Mouse (Mus musculus) lung, adult 18-20 months (tissue): ENCODE results near the gene Rpl3l.
A peak's percentile ranks its signal among the peaks of the same experiment; 100 is the strongest.
"Not testable (repeated sequence)": the region's sequence is repeated elsewhere in the genome, so short reads cannot be mapped to it uniquely, and the experiment has no call there.

Experiments
- DNase-seq, 2 experiments: peaks; one replicate each; pipeline ENCODE4 v3.0.0; 2022; ENCODE audit warnings: mixed read lengths in 2 of 2

The Rpl3l gene

DNA sequence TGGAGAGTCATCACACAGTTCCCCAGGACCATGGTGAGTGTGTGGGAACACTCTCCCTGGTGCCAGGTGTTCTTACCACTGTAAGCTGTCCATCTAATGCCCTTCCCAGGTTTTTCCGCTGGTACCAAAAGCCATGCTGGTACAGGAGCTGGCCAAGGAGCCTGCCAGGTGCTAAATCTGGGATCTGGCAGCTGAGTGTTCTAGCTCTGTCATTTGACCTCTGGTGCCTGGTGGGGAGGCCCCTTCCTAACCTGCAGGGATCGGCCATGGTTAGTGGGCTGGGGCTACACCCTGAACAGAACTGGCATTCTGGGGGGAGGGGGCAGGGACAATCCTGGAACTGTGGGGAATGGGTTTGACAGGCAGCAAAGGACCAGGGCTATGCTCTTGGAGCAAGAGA, at the start of gene Rpl3l:
TSS of gene Rpl3l (plus strand) at position 203 of the 400 bp plus-strand sequence.
- no peak for DNase-seq

DNA sequence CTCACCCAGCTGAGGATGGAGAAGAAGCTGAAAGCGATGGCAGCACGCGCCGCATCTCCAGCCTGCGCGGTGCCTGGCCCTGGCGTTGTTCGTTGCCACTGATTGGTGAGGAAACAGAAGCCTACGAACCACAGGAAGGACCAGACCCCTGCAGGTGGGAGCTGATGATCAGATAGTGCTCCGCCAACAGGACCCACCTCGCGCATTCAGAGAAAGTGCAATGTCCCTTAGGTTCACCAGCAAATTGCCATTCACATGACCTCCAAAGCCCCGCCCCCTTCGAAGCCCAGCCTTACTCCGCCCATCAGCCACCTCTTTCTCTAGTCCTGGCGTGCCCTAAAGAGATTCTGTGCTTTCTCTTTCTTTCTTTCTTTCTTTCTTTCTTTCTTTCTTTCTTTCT, 41.1 kb upstream of the Rpl3l start:
- peak; percentile 52 to 56 for DNase-seq

DNA sequence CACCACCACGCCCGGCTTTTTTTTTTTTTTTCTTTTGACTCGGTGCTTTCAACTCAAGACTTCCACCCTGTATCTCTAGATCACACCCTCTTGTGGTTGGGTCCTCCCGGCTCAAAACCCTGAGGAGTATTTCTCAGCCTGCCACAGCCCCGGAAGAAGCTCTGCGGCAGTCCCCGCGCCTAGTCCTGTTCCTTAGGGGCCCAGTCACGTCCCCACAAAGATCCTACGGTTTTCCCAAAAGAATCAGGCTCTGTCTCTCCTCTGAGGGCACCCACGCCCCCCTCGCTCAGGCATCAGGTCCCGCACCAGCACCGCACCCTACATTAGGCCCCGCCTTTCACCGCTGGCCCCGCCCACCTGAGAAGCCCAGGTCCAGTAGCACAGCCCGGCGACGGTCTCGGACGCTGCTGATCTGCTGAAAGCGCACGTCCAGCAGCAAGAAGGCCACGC, 40.4 kb upstream of the Rpl3l start:
- DNase-seq: peak; percentile 72 to 75

DNA sequence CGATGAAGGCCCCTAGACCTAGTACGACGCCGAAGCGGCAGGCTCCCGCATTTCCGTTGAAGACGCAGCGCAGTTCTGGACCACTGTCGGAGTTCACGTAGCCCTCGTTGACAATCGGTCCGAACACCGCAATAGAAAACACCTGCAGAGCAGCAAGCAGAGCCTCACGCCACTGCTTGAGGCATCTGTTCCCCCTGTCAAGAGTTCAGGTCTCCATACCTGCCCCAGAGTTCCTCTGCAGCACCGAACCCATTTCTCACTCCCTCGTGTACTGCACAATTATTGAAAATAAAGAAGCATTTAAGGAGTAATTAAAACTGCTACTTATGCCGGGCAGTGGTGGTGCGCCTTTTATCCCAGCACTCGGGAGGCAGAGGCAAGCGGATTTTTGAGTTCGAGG, 40.0 kb upstream of the Rpl3l start:
- DNase-seq: no peak

DNA sequence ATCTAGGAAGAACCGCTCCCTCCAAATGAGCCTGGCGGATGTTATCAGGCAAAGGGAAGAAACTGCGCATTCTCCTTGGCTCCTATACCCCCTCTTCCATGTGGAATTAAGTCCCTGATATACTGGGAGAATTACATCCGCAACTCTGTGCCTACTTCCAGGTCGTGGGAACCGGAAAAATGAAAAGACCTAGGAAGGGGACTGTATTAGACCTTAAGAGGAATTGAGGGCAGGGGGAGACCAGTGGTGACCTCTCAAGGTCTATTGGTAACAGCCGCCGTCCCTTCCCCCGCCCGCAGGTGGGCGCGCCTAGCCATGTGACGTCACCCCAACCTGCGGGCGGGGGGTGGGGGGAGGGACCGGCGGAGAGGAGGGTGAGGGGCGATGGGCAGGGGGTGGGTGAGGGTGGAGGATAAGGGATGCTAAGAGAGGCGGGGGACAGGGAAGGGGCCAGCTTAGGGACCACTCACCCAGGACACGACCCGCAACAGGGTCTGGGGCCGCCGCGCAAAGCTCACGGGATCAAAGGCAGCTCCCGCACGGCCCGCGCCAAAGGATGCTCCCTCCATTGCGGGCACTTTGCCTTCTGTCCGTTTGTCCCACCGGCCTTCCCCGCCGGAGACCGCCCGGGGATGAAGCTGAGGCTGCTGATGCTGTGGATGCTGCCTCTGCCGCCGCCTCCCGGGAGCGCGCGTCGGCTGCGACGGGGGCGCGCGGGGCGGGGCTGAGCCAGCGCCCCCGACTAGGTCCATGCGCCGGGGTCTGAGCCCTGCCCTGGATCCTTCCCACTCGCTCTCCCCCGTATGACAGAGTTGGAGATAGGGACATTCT, 38.2 kb upstream of the Rpl3l start, which contains the start of gene Syngr3:
TSS of gene Syngr3 (minus strand) at position 705 of the 831 bp plus-strand sequence.
- DNase-seq: no peak

DNA sequence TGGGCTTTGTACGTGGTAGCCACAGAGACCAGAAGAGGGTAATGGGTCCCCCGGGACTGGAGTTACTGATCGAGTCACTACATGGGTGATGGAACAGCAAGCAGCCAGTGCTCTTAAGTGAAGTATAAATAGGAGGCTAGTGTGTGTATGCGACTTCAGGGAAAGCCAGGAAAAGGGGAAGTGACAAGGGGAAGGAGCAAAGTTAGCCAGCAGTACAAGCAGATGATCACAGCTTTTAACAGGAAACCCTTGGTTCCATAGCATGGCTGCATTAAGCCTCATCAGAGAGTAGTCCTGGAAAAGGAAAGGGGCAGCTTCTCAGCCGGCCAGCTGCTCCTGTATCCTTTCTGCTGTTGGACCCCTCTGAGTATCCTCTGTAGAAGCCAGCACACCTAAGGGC, 35.2 kb upstream of the Rpl3l start:
- no peak for DNase-seq

DNA sequence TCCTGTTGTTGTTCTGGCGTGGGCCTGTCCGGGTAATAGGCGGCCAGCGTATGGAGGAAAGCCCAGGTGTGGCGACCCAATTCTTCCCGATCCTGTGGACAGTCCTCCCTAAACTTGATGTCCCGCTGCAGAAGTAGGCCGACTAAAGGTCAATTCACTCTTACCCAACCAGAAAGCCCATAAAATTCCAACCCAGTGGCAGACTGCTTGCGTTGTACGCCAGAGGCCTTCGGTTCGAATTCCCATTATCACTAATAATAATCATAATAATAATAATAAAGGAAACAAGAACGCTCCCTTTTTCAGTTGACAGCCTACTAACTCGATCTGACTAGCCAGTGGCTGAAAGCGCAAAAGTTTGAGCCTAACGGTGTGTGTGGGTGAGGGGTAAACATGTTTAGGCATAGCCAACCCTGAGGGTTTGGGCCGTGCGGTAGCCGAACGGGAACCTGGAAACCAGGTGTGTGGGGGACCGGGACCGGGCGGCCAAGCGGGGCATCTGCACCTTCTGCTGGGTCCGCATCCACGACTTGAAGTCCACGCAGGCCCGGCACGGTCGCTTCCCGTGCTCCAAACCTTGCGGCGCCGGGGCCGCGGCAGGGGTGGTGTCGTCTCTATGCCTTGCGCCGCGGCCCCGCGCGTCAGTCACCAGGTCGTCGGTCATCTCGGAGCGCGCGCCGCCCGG, 32.2 kb upstream of the Rpl3l start:
- DNase-seq: no peak

DNA sequence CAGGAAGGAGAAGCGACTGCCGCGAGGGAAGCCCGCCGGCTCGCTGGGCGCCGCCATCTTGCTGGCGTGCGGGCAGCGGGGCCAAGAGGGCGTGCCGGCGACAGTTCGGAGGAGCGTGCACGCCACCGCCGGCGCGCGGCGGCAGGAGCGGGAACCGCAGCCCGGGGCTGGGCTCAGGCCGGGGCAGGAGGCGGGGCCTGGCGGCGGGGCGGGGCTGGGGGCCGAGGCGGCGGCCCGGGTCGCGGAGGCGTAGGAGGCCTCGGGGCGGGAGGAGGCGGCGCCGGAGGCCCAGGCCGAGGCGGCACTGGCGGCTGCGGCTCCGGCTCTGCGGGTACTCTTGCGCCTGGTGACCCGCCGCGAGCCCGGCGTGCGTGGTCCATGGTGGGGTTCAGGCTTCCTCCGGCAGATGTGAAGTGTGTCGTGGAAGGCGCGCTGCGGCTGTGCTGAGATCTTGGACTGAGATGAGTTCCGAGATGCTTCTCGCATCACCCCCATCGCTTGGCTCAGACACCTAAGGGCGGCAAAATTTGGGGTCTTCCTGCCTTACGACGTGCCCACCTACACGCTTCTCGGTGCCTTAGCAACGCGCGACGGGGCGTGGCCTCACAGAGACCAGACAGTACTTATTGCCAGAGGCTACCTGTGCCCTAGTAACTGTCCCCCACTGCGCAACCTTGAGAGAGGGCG, 31.5 kb upstream of the Rpl3l start, which contains the start of the genes Gfer and Noxo1:
TSS of gene Gfer (minus strand) at position 146 of the 687 bp plus-strand sequence.
TSS of gene Noxo1 (plus strand) at position 224 of the 687 bp plus-strand sequence.
- peak; percentile 87 to 91 for DNase-seq

DNA sequence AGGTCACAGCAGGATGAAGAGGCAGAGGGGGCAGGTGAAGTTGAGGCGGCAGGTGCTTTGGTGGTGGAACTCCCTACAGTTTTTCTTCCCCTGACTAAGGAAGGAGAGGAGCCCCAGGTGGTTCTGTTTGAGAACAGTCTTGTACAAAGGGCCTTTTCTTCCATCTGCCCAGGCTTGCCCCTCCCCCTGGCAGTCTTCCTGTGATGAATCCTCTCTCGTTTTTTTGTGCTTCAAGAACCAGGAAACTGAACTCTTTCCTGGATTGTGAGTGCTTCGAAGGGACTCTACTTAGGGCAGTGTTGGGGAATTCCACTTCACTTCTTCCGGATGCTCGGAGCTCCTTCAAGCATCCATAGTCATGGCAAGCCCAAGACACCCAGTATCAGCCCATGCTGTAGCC, 29.6 kb upstream of the Rpl3l start:
- DNase-seq: peak in 1 of 2 experiments; percentile 8

DNA sequence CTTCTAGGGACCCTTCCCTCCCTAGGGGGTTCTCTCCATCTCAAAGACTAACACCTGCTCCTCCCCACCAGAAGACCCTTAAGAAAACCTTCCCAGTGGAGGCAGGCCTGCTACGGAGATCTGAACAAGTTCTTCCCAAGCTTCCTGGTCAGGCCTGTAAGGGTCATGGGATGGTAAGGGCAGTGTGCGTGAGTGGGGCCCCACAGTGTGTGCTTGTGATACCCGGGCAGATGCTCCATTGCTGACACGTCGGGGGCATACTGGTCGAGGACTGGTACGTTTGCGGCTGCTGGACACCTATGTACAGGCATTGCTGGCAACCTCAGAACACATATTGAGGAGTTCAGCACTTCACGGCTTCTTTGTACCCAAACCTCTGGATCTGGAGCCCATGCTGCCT, 28.9 kb upstream of the Rpl3l start:
- DNase-seq: no peak

DNA sequence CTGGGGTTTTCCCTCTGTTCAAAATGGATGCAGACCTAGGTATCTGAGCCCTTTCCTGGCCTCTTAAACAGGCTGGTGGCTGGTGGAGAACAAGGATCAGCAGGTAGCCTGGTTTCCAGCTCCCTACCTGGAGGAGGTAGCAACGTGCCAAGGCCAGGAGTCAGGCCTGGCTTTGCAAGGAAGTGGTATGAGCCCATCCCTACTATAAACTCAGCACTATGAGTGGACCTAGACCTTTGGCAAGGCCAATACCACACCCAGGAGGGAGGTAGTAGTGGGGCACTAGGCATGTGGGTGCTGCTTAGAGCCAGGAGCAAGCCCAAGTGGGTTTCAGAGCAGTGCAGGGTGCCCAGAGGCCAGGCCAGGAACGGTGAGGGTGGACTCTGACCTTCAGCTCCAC, 28.1 kb upstream of the Rpl3l start:
- DNase-seq: peak in 1 of 2 experiments; percentile 2

DNA sequence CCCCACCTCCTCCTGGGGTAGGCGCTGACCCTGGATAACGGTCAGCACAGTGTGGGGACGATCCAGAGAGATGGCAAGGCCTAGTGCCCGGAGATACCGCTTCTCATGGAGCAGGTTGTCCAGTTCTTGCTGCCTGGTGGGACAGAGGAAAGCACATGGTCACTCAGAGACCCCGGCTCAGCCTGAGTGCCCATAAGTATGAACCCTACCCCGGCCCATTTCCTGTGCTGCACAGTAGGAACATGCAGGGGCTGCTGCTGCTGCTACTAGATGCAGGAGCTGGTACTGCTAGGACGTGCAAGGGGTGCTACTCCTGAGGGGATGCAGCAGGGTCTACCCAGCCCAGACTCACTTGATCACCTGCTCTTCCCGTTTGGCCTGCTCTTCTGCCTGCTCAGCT, 26.4 kb upstream of the Rpl3l start:
- DNase-seq: no peak

DNA sequence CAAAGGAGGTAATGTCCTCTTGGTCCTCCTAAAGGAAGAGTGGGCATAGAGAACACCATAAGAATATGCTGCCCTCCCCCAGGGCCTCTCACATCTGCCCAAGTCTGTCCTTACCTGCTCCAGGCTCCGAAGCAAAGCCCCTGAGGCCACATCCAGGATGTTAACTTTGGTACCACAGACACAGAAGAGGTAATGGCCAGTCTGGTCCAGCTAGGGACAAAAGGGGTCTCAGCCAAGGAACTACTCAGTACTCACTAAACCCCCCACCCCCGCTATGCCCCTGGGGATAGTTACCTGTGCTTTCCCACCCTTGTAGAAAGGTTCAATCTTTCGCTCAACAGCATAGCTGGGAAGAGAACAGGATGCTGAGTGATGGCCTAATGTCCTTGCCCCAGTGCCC, 21.8 kb upstream of the Rpl3l start:
- DNase-seq: no peak

DNA sequence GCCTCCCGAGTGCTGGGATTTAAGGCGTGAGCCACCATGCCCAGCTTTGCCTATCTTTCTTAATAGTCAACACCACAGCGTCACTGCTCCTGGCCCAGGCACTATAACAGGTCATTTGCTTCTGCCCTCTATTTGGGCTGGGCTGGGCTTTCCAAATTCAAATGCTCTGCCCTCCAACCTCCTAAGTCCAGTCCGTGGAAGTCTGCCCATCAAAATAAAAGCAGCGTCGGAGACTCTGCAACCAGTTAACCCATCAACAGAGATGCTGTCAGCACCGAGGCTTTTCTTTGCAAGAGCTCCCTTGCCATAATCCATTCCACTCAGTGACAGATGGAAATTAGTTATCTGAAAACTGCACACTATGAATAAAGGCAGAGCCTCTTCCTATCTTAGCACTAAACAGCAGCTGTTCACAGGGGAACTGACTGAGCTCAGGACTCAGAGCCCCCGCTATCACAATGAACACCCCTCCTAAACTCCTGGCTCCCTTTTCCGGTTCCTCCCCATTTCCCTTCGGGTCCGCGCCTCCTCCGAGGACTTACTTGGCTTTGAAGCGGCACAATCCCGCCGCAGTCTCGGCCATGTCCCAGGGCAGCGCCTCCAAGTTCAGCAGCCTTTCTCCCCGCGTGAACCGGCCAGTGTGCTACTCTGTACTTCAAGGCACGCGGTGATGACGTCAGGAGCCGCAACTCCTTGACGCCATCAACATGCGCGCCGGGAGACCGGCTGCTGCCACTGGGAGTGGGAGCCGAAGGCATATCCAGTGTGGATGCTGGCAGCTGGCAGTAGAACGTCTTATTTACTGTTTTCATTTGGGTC, 20.4 kb upstream of the Rpl3l start, which contains the start of gene Tbl3:
TSS of gene Tbl3 (minus strand) at position 679 of the 819 bp plus-strand sequence.
- peak; percentile 91 to 93 for DNase-seq

DNA sequence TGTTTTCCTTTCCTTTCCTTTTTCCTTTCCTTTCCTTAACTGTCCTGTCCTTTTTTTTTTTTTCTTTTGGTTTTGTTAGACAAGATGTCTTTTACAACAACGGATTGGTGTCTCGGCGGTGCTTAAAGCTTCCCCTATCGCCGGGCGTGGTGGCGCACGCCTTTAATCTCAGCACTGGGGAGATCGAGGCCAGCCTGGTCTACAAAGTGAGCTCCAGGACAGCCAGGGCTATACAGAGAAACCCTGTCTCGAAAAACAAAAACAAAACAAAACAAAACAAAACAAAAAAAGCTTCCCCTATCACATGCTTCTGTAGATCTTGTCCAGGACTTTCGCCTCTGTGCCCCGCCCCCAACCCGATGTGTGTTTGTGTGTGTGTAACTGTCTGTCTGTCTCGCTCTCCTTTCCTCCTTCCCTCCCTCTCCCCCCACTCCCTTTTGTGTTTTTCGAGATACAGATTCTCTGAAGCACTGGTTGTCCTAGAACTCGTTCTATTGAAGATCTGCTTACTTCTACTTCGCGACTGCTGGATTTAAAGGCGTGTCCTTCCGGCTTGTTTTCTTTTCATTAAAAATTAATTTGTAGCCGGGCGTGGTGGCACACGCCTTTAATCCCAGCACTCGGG, 19.7 kb upstream of the Rpl3l start:
- DNase-seq: no peak

DNA sequence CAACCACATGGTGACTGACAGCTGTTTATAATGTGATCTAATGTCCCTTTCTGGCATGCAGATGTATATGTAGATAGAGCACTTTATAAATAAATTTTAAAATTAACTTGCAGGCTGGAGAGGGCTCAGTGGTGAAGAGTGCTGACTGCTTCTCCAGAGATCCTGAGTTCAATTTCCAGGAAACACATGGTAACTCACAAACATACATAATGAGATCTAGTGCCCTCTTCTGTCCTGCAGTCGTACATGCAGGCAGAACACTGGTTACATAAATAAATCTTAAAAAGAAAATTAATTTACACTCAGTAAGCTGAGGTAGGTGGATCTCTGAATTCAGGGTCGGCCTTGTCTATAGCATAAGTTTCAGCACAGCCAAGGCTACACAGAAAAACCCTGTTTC, 19.0 kb upstream of the Rpl3l start:
- no peak for DNase-seq

DNA sequence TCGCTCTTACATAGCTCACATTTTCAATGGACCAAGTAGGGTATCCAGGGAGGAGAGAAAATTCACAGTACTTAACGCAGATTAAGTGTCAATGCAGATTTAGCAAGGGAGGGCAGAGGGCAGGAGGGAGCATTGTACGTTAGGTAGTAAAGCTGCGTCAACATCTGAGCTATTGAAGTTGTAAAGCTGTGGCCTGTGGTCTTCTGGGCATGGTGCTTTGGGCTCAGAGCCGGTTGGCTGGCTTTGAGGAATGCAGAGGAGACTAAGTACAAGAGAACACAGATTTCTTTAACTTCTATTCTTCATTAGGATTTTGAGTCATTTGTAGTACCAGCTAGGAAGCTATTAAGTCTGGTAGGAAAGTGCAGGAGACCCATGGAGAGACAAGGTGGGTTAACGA, 12.1 kb upstream of the Rpl3l start:
- DNase-seq: no peak

DNA sequence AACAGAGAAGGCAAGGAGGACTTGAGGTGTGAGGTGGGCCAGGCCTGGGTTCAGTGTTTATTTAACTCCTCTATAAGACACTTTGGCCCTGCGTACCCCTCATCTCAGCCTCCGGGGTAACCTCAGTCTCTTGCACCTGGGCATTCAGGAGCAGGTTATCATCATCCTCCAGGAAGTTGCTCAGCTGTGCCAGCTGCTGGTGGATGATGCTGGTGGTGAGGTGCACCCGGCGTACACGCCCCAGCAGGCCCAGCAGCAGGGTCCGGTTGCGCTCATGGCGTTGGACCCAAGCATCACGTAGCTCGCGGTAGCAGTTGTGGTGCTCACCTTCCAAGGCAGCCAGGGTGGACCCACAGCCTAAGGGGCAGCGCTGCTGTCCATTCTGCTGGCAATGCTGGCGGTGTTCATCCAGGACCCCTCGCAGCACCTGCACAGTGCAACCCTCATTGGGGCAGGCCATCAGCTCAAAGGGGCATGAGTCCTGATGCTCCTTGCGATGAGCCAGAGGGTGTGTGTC, 11.4 kb upstream of the Rpl3l start:
- no peak for DNase-seq

DNA sequence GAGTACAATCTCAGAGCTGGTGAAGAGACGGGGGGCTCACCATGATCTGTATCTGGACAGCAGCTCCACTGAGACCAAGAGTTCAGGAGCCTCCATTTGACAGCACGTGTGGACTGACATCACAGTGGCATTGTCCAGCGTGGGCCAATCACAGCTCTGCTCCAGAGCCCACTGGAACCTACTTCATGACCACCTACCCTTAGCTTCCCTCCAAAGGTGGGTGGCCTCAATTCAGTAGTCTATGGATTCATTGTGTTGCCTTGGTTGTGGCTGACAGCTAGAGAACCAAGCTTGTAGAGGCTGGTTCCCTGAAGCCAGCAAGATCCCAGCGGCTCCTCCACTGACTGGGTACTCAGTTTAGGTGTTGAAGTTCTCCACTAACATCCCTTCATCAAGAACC, 9.7 kb upstream of the Rpl3l start, which contains the start of the genes Rnf151 and Rps2:
TSS of gene Rnf151 (minus strand) at position 121 of the 400 bp plus-strand sequence.
TSS of gene Rps2 (plus strand) at position 174 of the 400 bp plus-strand sequence.
- no peak for DNase-seq

DNA sequence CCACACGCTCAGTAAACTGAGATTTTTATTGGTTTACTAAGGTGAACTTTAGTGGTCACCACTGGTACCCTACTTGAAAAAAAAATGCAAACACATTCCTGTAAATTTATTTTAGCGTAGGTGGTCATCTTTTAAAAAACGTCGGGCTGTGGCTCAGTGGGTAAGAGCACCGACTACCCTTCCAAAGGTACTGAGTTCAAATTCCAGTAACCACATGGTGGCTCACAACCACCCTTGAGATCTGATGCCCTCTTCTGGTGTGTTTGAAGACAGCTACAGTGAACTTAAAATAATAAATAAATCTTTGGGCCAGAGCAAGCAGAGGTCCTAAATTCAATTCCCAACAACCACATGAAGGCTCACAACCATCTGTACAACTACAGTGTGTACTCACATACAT, 8.7 kb upstream of the Rpl3l start:
- DNase-seq: not testable (repeated sequence)

DNA sequence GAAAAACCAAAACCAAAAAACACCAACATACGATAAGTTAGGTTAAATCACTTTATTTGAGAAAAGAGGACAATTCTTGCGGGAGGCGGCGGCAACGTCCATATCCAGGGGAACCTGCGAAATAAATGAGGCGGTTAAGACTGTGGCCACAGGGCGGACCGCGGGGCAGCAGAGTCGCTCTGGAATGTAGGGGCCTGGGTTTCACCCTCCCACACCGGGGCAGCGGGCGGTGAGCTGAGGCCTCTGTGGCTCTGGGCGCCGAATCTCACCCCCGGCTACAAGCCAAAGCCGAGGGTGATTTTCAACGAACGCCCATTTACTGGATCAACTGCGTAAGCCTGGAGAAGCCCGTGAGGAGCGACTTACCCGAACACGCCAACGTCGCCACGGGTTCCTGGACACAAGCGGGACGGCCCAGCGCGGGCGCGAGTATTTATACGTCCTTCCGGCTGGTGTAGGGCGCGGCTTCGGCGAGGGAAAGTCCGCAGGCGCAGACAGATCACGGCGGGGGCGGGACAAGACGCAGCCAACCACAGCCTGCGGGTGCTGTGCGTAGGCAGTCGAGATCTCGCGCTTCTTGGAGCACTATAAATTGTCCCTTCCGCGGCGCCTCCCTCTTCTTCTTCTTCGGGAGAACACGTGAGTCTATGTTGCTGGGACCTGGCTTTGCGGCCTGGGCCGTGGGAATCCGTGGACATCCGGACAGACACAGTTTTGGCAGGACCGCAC, 8.0 kb upstream of the Rpl3l start:
- DNase-seq: peak; percentile 99
